Mouse (Mus musculus) thymus, adult 18-20 months (tissue): ENCODE measurements around the gene Cysrt1.

Experiments used
- DNase-seq, 2 experiments: peaks; one replicate each; pipeline ENCODE4 v3.0.0; 2022; ENCODE audit warnings: mixed read lengths in 2 of 2

Gene Cysrt1

DNA sequence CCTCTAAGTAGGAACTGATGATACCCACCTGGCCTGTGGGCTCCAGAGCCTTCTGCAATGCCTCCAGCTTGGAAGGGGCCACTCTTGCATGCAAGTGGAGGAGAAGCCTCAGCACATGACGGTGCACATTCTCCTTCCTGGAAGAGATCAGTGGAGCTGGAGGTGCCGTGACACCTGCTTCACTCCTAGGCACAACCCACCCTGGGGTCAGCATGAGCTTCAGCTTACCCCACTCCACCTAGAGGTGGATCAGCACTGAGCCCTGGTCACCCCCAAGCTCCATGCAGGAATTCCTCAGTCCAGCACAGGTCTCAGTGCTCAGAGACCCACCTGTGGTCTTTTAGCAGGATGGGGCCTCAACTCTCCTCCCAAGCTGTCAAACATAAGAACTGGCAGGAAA, 41.6 kb downstream of the Cysrt1 start:
- DNase-seq = no peak

DNA sequence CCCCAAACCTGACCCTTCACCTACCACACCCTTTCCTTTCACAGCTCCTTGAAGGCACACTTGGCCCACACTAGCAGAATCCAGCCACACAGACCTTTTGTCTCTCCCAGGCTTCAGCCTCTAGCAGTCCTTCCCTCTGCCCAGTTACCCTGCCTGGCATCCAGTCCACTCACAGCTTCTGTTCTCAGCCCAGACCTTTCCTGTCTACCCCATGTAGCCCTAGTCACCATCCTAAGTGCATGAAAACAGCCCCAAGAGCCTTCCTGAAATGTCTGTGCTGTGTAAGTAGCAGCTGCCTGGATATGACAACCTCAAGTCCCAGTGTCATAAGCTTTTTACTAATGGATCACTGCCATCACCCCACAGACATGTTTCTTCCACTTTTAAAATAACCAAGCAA, 44.3 kb downstream of the Cysrt1 start:
- DNase-seq = no peak

DNA sequence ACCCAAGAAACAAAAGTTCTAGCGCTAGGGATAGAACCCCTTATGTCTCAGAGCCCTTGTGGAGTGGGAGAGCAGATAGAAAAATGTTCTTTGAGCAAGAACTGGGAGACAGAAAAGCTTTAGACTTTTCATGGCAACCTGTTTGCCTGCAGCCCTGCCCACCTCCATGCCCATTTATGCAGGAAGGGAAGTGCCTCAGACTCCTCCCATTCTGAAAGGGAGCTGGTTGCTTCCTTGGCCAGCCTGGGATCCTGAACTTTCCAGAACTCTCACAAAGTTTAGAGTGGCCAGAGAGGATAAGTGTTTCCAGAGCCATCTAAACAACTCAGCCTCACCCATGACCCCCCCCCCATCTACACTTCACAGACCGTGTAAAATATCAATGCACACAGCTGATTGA, 45.1 kb downstream of the Cysrt1 start:
- DNase-seq = no peak

DNA sequence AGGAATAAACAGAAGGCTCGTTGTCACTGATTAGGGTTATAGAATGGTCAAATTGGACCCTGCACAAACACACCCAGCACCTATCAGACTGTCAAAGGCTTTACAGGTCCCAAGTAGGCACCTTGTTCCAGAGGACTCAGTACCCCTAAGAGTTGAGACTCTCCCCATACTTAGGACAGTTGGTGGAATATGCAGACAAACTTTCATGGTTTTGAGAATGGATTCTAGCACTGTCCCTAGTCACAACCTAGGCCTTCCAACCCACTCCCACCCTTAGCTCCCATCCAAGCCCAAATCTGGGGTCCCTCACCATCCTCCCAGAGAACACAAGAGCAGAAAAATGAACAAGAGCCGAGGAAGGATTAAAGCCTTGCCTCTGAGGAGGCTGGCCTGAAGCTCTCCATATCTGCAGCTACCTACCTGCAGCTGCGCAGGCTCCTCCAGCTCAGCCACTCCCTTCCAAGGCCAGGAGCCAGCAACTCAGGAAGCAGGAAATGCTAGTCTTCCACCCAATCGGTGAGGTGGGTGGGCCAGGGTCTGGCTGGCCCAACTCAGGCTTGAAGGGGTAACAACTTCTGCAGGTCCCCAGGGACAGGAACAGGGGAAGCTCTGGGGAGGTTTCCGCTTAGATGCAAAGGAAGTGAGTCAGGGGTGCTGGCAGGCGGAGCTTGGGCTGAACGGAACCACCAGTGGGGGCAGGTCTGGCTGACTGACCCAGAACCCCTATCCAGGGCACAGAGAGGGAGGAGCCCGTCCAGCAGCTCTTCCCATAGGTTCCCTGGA, 45.9 kb downstream of the Cysrt1 start, which contains the start of gene Tor4a:
Gene Tor4a (minus strand): TSS at position 715 of the 783 bp plus-strand sequence.
- DNase-seq = peak; percentile 68 to 84

DNA sequence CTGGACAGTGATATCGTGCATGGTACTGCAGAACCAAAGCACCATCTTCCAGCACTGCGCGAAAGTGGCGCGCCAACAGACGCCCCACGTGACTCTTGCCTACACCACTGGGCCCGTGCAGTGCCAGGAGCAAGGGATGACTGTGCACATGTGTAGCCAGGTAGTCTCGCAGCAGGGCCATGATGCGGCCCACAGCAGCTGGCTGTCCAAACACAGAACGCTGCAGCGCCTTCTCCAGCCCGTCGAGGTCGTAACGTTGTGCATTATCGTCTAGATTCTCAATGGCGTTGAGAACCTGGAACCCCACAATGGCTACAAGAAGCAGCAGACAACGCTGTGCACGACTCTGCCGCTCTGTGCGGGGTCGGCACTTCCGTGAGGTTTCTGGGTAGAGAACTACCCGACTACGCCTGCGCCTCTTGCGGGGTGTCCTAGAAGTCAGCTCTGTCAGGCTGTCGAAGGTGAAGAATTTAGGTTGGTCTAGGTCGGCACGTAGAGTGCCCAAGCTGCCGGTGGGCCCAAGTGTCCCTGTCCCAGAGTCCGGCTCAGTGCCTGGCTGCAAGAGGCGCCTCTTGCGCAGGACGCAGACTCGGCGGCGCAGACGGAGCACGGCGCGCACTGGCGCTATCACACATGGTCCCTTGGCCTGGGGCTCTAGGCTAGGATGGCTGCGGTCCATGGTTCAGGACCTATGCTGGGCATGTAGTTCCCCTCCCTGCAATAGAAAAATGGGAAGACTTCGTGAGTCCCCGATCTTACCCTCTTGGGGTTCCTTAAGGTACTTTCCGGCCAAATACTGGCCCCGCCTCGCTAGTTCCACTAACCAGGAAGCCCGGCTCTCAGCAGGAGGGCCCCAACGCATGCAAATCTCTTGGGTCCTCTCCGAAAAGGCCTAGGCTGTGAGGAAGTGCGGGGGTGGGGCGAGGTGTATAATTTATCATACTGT, 46.8 kb downstream of the Cysrt1 start:
- peak; percentile 62 to 79 for DNase-seq

DNA sequence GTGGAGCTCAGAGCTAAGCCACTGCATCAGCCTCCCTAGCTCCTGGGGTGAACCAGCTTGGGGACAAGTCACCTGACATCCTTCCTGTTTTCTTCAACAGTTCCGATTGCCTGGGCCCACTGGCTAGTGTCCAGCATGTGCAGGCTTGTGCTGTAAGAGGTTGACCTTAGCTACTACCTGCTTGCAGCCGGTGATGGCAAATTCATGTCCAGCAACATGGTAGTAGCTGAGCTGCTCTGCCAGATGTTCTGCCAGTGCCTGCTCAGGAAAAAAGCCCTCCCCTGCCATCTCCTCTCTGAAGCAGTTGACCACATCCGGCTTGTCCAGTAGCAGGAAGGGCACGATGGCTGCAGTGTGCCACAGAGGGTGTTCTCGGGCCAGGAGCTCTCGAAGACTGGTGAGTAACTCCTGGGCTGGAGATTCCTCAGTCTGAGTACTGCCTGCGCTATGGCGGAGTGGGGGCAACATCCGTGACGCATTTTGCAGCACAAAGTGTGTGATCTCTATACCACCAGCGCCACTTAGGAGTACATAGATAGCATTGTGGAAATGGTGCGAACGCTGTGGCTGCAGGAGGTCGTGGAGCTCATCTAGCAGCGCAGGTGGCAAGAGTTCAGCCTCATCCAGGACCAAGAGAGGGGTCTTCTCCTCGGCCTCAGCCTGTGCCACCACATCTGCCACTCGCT, 47.6 kb downstream of the Cysrt1 start:
- peak; percentile 26 to 41 for DNase-seq

DNA sequence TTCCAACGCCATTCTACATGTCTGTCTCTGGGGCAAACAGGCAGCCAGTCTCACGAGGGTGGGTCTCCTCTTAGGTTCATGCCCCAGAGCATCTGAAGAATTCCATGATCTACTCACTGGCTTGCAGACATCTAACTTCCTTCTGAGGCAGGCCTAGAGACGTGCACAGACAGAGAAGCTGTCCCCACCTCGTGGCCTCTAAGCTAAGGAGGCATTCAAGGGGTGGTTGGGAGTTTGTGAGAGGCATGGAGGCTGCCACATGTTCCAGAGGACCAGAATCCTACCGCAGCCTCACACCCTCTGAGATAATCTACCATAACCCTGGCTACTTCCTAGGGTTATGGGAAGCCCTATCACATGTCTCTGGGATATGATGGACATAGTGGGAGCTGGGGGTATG, 48.2 kb downstream of the Cysrt1 start:
- DNase-seq = no peak

DNA sequence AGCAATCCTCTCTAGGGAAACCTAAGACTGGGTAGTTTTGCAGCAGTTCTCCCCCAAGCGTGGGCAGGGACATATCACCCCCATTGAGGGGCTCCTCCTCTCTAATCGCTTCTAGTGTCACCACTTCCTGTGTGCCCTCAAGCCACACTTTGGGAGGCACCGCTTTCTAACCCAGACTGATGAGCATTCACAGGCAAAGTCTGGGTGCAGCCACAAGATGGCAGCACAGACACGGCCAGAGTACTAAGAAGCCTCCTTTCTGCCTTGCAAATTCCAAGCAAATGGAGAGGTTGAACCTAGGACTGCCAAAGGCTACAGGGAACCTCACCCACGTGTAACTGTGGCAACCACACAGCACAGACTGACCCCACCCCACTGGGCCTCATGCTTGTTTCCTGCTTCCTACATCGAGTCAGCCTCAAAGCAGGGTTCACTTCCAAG, 48.9 kb downstream of the Cysrt1 start:
- peak; percentile 62 to 79 for DNase-seq
